Mouse (Mus musculus) liver, embryonic 11.5 days (tissue): ENCODE measurements around the gene Sgip1. TPM values are rescaled to one million over a fixed set of nuclear protein-coding genes. Genes with fewer than 3 reads are reported as not detected.

ENCODE experiments used
- ATAC-seq: fragments of 200-750 bp; cut with Nextera tagmentation; replicated peaks from 2 replicates; pipeline ENCODE4 v1.8.0; 2017; ENCODE audit warnings: moderate number of reproducible peaks, mild to moderate bottlenecking, moderate TSS enrichment, moderate library complexity; ENCODE audit not compliant: low FRiP score
- DNase-seq: peaks from one replicate; pipeline ENCODE4 v3.0.0-alpha.2; 2017; ENCODE audit warnings: low spot score
- H3K27ac ChIP-seq: fragments of 300-500 bp; sonication (generic); 2 replicates; pipeline ENCODE4 v1.5.1; 2014; ENCODE audit warnings: mild to moderate bottlenecking, low read depth, low read length, control low read depth
- H3K27me3 ChIP-seq: fragments of 300-500 bp; sonication (generic); replicated peaks from 2 replicates; pipeline ENCODE4 v1.6.1; 2014; ENCODE audit warnings: low read length, mixed read lengths; ENCODE audit not compliant: control insufficient read depth, insufficient read depth
- H3K36me3 ChIP-seq: fragments of 300-500 bp; sonication (generic); 2 replicates; pipeline ENCODE4 v1.6.1; 2014; ENCODE audit warnings: mild to moderate bottlenecking, low read length, moderate library complexity, mixed read lengths; ENCODE audit not compliant: control insufficient read depth, insufficient read depth
- H3K4me1 ChIP-seq: fragments of 300-500 bp; sonication (generic); replicated peaks from 2 replicates; pipeline ENCODE4 v1.6.1; 2014; ENCODE audit warnings: low read length, mixed read lengths; ENCODE audit not compliant: control insufficient read depth, insufficient read depth
- H3K4me2 ChIP-seq: fragments of 300-500 bp; sonication (generic); 2 replicates; pipeline ENCODE4 v1.6.1; 2014; ENCODE audit warnings: mild to moderate bottlenecking, control low read depth, moderate library complexity
- H3K4me3 ChIP-seq: fragments of 300-500 bp; sonication (generic); 2 replicates; pipeline ENCODE4 v1.5.1; 2014; ENCODE audit warnings: low read depth, low read length, control low read depth
- H3K9ac ChIP-seq: fragments of 300-500 bp; sonication (generic); 2 replicates; pipeline ENCODE4 v1.6.1; 2014; ENCODE audit warnings: low read depth, low read length, control low read depth
- H3K9me3 ChIP-seq: fragments of 300-500 bp; sonication (generic); 2 replicates; pipeline ENCODE4 v1.6.1; 2016; ENCODE audit warnings: low read length, inconsistent platforms, mixed read lengths; ENCODE audit not compliant: control insufficient read depth
- WGBS: fragments of 180-500 bp; shearing (Covaris S2); extraction: QIAGEN DNeasy Blood & Tissue Kit; methylation state at CpG from one replicate; pipeline ENCODE4 v1.1.7; 2014; 5-methylcytosine and 5-hydroxymethylcytosine counted together
- polyA plus RNA-seq: library from polyadenylated mRNA; unstranded; fragments of >200 nt; fragmentation: Nextera tagmentation; extraction: Ambion mirVana; gene quantifications from 2 replicates; pipeline ENCODE4 v1.2.1, GENCODE M21; 2014

The Sgip1 gene
- polyA plus RNA-seq, 1 experiment from 2014 or later = 1.9 TPM

DNA sequence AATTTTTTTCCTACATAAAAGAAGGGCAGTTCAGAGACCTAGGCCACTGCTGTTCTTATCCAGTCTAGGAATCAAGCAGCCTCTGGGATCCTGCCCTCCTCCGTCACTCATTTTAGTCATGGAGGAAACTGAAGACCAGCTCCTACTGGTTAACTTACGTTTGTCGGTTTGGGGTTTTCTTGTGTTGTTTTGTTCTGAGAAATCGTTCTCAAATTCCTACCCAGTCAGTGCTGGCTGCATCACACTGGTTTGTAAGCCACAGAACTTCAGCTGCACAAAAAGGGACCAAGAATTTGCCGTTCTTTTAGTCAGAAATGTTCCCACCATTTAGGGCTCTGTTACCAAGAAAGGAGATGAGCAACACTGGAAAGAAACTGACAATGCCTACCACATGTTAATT lies 248.3 kb downstream of the Sgip1 start:
- no peaks in the 10 kb centered on the region for H3K36me3 ChIP-seq
- no peak overlapping the region for H3K27ac ChIP-seq
- no peak overlapping the region for H3K9ac ChIP-seq
- no peaks in the 10 kb centered on the region for H3K27me3 ChIP-seq
- DNase-seq (no peak), ATAC-seq (no peak)
- no peak overlapping the region for H3K4me2 ChIP-seq
- no peaks in the 10 kb centered on the region for H3K9me3 ChIP-seq
- WGBS = 73% methylated on average over 5 of the region's 5 CpGs
- H3K4me3 ChIP-seq = no peak overlapping the region
- H3K4me1 ChIP-seq = no peaks in the 10 kb centered on the region

GRCm38 (mm10) chr4:102990016-102990415 lies 248.9 kb downstream of the Sgip1 start:
- 76% methylated on average over 4 of the region's 4 CpGs for WGBS
- DNase-seq (no peak), ATAC-seq (no peak)
- H3K36me3 ChIP-seq = no peaks in the 10 kb centered on the region
- no peak overlapping the region for H3K4me2 ChIP-seq
- H3K9me3 ChIP-seq = no peaks in the 10 kb centered on the region
- H3K27ac ChIP-seq = no peak overlapping the region
- no peak overlapping the region for H3K4me3 ChIP-seq
- no peaks in the 10 kb centered on the region for H3K4me1 ChIP-seq
- H3K27me3 ChIP-seq = no peaks in the 10 kb centered on the region
- no peak overlapping the region for H3K9ac ChIP-seq

- H3K36me3 ChIP-seq = no peaks in the 10 kb centered on the region
- 81% methylated on average over 11 of the region's 11 CpGs for WGBS
- no peak for ATAC-seq
- H3K4me2 ChIP-seq = no peak overlapping the region
- DNase-seq = no peak
- H3K27me3 ChIP-seq = no peaks in the 10 kb centered on the region
- H3K4me1 ChIP-seq = no peaks in the 10 kb centered on the region
- H3K27ac ChIP-seq = no peak overlapping the region
- no peak overlapping the region for H3K4me3 ChIP-seq
- no peak overlapping the region for H3K9ac ChIP-seq
- H3K9me3 ChIP-seq = no peaks in the 10 kb centered on the region
These were observed 249.7 kb downstream of the Sgip1 start for GRCm38 (mm10) chr4:102990595-102991340.

DNA sequence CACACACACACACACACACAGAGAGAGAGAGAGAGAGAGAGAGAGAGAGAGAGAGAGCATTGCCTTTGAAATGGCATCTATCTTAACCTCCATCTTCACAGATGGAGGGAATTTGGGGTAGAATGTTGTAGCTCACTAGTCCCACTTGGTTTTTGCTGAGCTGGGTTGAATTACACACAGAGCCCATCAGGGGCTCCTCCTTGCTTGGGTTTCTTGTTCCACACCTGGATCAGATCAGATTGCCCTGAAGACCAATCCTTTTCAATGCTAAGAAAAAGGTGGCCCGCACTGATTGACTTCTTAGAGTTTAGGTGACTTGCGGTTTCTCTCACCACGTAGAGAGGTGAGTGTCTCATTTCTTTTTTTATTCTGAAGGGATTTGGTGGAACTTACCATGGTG lies 250.6 kb downstream of the Sgip1 start:
- H3K36me3 ChIP-seq = no peaks in the 10 kb centered on the region
- H3K4me2 ChIP-seq = no peak overlapping the region
- no peaks in the 10 kb centered on the region for H3K4me1 ChIP-seq
- H3K27ac ChIP-seq = no peak overlapping the region
- DNase-seq (no peak), ATAC-seq (no peak)
- no peak overlapping the region for H3K9ac ChIP-seq
- H3K4me3 ChIP-seq = no peak overlapping the region
- H3K9me3 ChIP-seq = no peaks in the 10 kb centered on the region
- H3K27me3 ChIP-seq = no peaks in the 10 kb centered on the region
- WGBS = 87% methylated on average over 3 of the region's 3 CpGs

DNA sequence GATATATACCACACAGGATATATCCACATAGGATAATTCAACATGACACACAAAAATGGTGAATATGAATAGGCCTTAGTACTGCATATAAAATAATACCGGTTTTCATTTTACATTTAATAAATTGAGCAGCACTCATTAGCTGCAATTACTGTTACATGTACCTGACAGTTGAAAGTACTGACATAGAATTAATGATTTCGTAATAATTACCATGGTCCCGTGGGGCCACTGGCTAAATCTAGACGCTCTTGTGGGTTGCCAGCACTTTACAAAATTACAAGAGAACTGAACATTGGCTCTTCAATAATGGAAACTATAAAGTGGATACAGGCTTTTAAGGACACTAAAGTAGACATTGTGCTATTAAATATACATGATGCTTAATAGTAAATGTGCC lies 263.6 kb downstream of the Sgip1 start:
- ATAC-seq = no peak
- 81% methylated on average over 4 of the region's 4 CpGs for WGBS

GRCm38 (mm10) chr4:103005190-103005945 lies 264.3 kb downstream of the Sgip1 start:
- H3K27ac ChIP-seq = no peak overlapping the region
- no peak overlapping the region for H3K4me2 ChIP-seq
- H3K36me3 ChIP-seq = no peaks in the 10 kb centered on the region
- WGBS = 71% methylated on average over 15 of the region's 15 CpGs
- no peaks in the 10 kb centered on the region for H3K9me3 ChIP-seq
- ATAC-seq (no peak), DNase-seq (no peak)
- H3K9ac ChIP-seq = no peak overlapping the region
- H3K4me3 ChIP-seq = no peak overlapping the region
- H3K4me1 ChIP-seq = no peaks in the 10 kb centered on the region
- no peaks in the 10 kb centered on the region for H3K27me3 ChIP-seq

More for the DNA sequence above, 263.6 kb downstream of the Sgip1 start:
- no peaks in the 10 kb centered on the region for H3K9me3 ChIP-seq
- H3K4me1 ChIP-seq = no peaks in the 10 kb centered on the region
- no peak overlapping the region for H3K4me3 ChIP-seq
- H3K36me3 ChIP-seq = no peaks in the 10 kb centered on the region
- no peak overlapping the region for H3K27ac ChIP-seq
- DNase-seq = no peak
- H3K9ac ChIP-seq = no peak overlapping the region
- H3K27me3 ChIP-seq = no peaks in the 10 kb centered on the region
- H3K4me2 ChIP-seq = no peak overlapping the region

DNA sequence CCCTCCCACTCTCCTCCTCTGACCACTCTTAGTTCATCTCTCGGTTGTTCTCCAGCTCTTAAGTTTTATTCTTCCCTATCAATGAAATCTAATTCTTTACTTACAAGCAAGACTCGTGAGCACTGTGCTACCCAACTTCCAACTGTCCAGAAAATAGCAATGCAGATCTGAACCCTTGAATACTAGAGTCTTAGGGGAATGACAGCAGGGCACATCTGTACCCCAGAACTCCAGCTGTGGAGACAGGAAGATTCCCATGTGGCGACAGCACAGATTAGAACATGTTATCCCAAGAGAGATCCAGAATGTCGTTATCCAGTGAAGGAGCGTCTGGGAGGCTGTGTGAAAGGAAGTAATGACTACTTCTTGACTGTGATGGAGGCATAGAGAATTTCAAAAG lies 265.2 kb downstream of the Sgip1 start:
- Histone ChIP-seq H3K4me1 (no peaks in the 10 kb centered on the region), H3K4me2 (no peak overlapping the region), H3K9ac (no peak overlapping the region), H3K27ac (no peak overlapping the region), H3K36me3 (no peaks in the 10 kb centered on the region), H3K9me3 (no peaks in the 10 kb centered on the region), H3K4me3 (no peak overlapping the region), H3K27me3 (no peaks in the 10 kb centered on the region)
- WGBS = 66% methylated on average over 5 of the region's 5 CpGs
- DNase-seq (no peak), ATAC-seq (no peak)

- Histone ChIP-seq H3K9ac (no peak overlapping the region), H3K9me3 (no peaks in the 10 kb centered on the region), H3K27me3 (no peaks in the 10 kb centered on the region), H3K4me1 (no peaks in the 10 kb centered on the region), H3K27ac (no peak overlapping the region), H3K4me3 (no peak overlapping the region), H3K4me2 (no peak overlapping the region), H3K36me3 (no peaks in the 10 kb centered on the region)
- ATAC-seq = no peak
- 56% methylated on average over 4 of the region's 4 CpGs for WGBS
- no peak for DNase-seq
These were observed 265.9 kb downstream of the Sgip1 start for GRCm38 (mm10) chr4:103006943-103007418.

- 83% methylated on average over 4 of the region's 4 CpGs for WGBS
- H3K4me1 ChIP-seq = no peaks in the 10 kb centered on the region
- H3K4me3 ChIP-seq = no peak overlapping the region
- no peak overlapping the region for H3K4me2 ChIP-seq
- ATAC-seq (no peak), DNase-seq (no peak)
- H3K27ac ChIP-seq = no peak overlapping the region
- H3K36me3 ChIP-seq = no peaks in the 10 kb centered on the region
- H3K9me3 ChIP-seq = no peaks in the 10 kb centered on the region
- H3K27me3 ChIP-seq = no peaks in the 10 kb centered on the region
- no peak overlapping the region for H3K9ac ChIP-seq
These were observed 269.6 kb downstream of the Sgip1 start for GRCm38 (mm10) chr4:103010734-103011133.
